Mouse (Mus musculus) midbrain, postnatal 0 days (tissue): ENCODE data around the gene Tox2. TPM values are rescaled to one million over a fixed set of nuclear protein-coding genes. Genes with fewer than 3 reads are reported as not detected.

Experiments
- ATAC-seq: fragments of 200-750 bp; cut with Nextera tagmentation; 2 replicates; pipeline ENCODE4 v1.8.0; 2017; ENCODE audit warnings: moderate number of reproducible peaks, mild to moderate bottlenecking, moderate TSS enrichment, moderate library complexity; ENCODE audit not compliant: low FRiP score
- DNase-seq: peaks from one replicate; pipeline ENCODE4 v3.0.0-alpha.2; 2015; ENCODE audit warnings: low spot score
- H3K27ac ChIP-seq: fragments of 300-500 bp; sonication (generic); 2 replicates; pipeline ENCODE4 v1.5.1; 2014; ENCODE audit warnings: low read depth, mild to moderate bottlenecking, low read length, mixed read lengths
- H3K27me3 ChIP-seq: fragments of 300-500 bp; sonication (generic); 2 replicates; pipeline ENCODE4 v1.6.1; 2014; ENCODE audit warnings: low read length, control low read depth, mixed read lengths; ENCODE audit not compliant: insufficient read depth
- H3K36me3 ChIP-seq: fragments of 300-500 bp; sonication (generic); 2 replicates; pipeline ENCODE4 v1.6.1; 2014; ENCODE audit warnings: low read length, control low read depth, mixed read lengths; ENCODE audit not compliant: insufficient read depth
- H3K4me1 ChIP-seq: fragments of 300-500 bp; sonication (generic); 2 replicates; pipeline ENCODE4 v1.6.1; 2014; ENCODE audit warnings: mild to moderate bottlenecking, control low read depth, antibody characterized with exemption, low read length, mixed read lengths; ENCODE audit not compliant: insufficient read depth
- H3K4me2 ChIP-seq: fragments of 300-500 bp; sonication (generic); 2 replicates; pipeline ENCODE4 v1.6.1; 2014; ENCODE audit warnings: low read depth, mild to moderate bottlenecking, low read length, mixed read lengths; ENCODE audit not compliant: poor library complexity, severe bottlenecking
- H3K4me3 ChIP-seq: fragments of 300-500 bp; sonication (generic); 2 replicates; pipeline ENCODE4 v1.5.1; 2014; ENCODE audit warnings: low read depth, mild to moderate bottlenecking, low read length, moderate library complexity
- H3K9ac ChIP-seq: fragments of 300-500 bp; sonication (generic); replicated peaks from 2 replicates; pipeline ENCODE4 v1.6.1; 2014; ENCODE audit warnings: mild to moderate bottlenecking, low read length, moderate library complexity, mixed read lengths; ENCODE audit not compliant: poor library complexity, severe bottlenecking
- H3K9me3 ChIP-seq: fragments of 300-500 bp; sonication (generic); 2 replicates; pipeline ENCODE4 v1.6.1; 2016; ENCODE audit warnings: low read length, control low read depth
- CTCF ChIP-seq: IDR thresholded peaks from 2 replicates; pipeline ENCODE4 v1.5.1; 2016; ENCODE audit warnings: antibody characterized with exemption, mild to moderate bottlenecking
- WGBS: fragments of 180-500 bp; shearing (Covaris S2); extraction: QIAGEN DNeasy Blood & Tissue Kit; methylation state at CpG from one replicate; pipeline ENCODE4 v1.1.7; 2014; 5-methylcytosine and 5-hydroxymethylcytosine counted together
- polyA plus RNA-seq: library from polyadenylated mRNA; unstranded; fragments of >200 nt; fragmentation: Nextera tagmentation; extraction: Ambion mirVana; gene quantifications from 2 replicates; pipeline ENCODE4 v1.2.1, GENCODE M21; 2015
- total RNA-seq: library from RNA; depleted of rRNA; stranded (reverse); fragments of >200 nt; gene quantifications from 2 replicates; pipeline ENCODE4 v1.2.3, GENCODE M21; 2014

Tox2 gene
- total and polyA plus RNA-seq, 2 experiments from 2014 or later: 7.6 to 64.7 TPM

- WGBS: 63% methylated on average over 15 of the region's 23 CpGs
- Histone ChIP-seq H3K4me2 (no peak overlapping the region), H3K4me3 (no peak overlapping the region), H3K4me1 (peaks cover 3% of the 10 kb centered on the region; the same call in 1 of the 2 replicates), H3K36me3 (0 out of 2 replicates have a peak, but pooled peaks cover 2% of the 10 kb centered on the region), H3K9ac (no peak overlapping the region), H3K9me3 (no peaks in the 10 kb centered on the region), H3K27ac (no peak overlapping the region), H3K27me3 (no peaks in the 10 kb centered on the region)
- DNase-seq: no peak
- no peak for ATAC-seq
- TF ChIP-seq CTCF: no peak
Measured at GRCm38 (mm10) chr2:163280636-163281322, 77.9 kb downstream of the Tox2 start.

- DNase-seq (peak; percentile 69), ATAC-seq (no peak)
- no peak overlapping the region for H3K9ac ChIP-seq
- H3K27me3 ChIP-seq: no peaks in the 10 kb centered on the region
- 31% methylated on average over 7 of the region's 7 CpGs for WGBS
- no peaks in the 10 kb centered on the region for H3K9me3 ChIP-seq
- H3K4me2 ChIP-seq: peak overlapping the region; percentile 21; the same call in 1 of the 2 replicates
- no peak overlapping the region for H3K4me3 ChIP-seq
- no peak for TF ChIP-seq CTCF
- no peaks in the 10 kb centered on the region for H3K36me3 ChIP-seq
- H3K4me1 ChIP-seq: peaks cover 14% of the 10 kb centered on the region
- peak overlapping the region; percentile 64 for H3K27ac ChIP-seq
Measured at GRCm38 (mm10) chr2:163284856-163285255, 81.9 kb downstream of the Tox2 start.

- H3K4me2 ChIP-seq: no peak overlapping the region
- no peak overlapping the region for H3K4me3 ChIP-seq
- no peak for ATAC-seq
- peaks cover 17% of the 10 kb centered on the region for H3K4me1 ChIP-seq
- H3K27ac ChIP-seq: peak overlapping the region; percentile 64
- H3K9ac ChIP-seq: no peak overlapping the region
- TF ChIP-seq CTCF: no peak
- DNase-seq: no peak
- no peaks in the 10 kb centered on the region for H3K36me3 ChIP-seq
- WGBS: 55% methylated on average over 9 of the region's 9 CpGs
- H3K9me3 ChIP-seq: no peaks in the 10 kb centered on the region
- H3K27me3 ChIP-seq: no peaks in the 10 kb centered on the region
Measured at GRCm38 (mm10) chr2:163285335-163285734, 82.4 kb downstream of the Tox2 start.

- ATAC-seq: 0 out of 2 replicates have a peak, but pooled peaks have one; percentile 48
- peaks cover 19% of the 10 kb centered on the region for H3K4me1 ChIP-seq
- 0 out of 2 replicates have a peak, but pooled peaks have one; percentile 14 for TF ChIP-seq CTCF
- H3K9me3 ChIP-seq: no peaks in the 10 kb centered on the region
- no peak overlapping the region for H3K9ac ChIP-seq
- H3K4me2 ChIP-seq: no peak overlapping the region
- H3K27me3 ChIP-seq: no peaks in the 10 kb centered on the region
- 60% methylated on average over 7 of the region's 7 CpGs for WGBS
- H3K36me3 ChIP-seq: no peaks in the 10 kb centered on the region
- DNase-seq: no peak
- H3K27ac ChIP-seq: peak overlapping the region; percentile 64
- no peak overlapping the region for H3K4me3 ChIP-seq
Measured at GRCm38 (mm10) chr2:163285762-163286161, 82.8 kb downstream of the Tox2 start.

- Histone ChIP-seq H3K36me3 (no peaks in the 10 kb centered on the region), H3K27ac (peak overlapping the region; percentile 59), H3K27me3 (no peaks in the 10 kb centered on the region), H3K4me1 (peaks cover 19% of the 10 kb centered on the region), H3K4me3 (no peak overlapping the region), H3K4me2 (peak overlapping the region; percentile 28), H3K9me3 (no peaks in the 10 kb centered on the region), H3K9ac (peak overlapping the region; percentile 42; the same call in 1 of the 2 replicates)
- DNase-seq (peak; percentile 65), ATAC-seq (no peak)
- TF ChIP-seq CTCF: no peak
- 13% methylated on average over 21 of the region's 21 CpGs for WGBS
Measured at GRCm38 (mm10) chr2:163288881-163289379, 86.0 kb downstream of the Tox2 start.

- ATAC-seq: peak; percentile 44; the same call in 1 of the 2 replicates
- Histone ChIP-seq H3K9ac (0 out of 2 replicates have a peak overlapping the region, but pooled peaks have one; percentile 8), H3K4me2 (no peak overlapping the region), H3K9me3 (no peaks in the 10 kb centered on the region), H3K36me3 (no peaks in the 10 kb centered on the region), H3K27me3 (no peaks in the 10 kb centered on the region; the same call in 1 of the 2 replicates), H3K4me1 (peaks cover 14% of the 10 kb centered on the region), H3K27ac (peak overlapping the region; percentile 59), H3K4me3 (no peak overlapping the region)
- no peak for TF ChIP-seq CTCF
- peak; percentile 51 for DNase-seq
- WGBS: 19% methylated on average over 11 of the region's 11 CpGs
Measured at GRCm38 (mm10) chr2:163296999-163297630, 94.2 kb downstream of the Tox2 start.
